Mouse (Mus musculus) inflammation-experienced regulatory T-cells, adult 16 weeks (primary cell): ENCODE data around the gene Spata18. TPM values are rescaled to one million over a fixed set of nuclear protein-coding genes. Genes with fewer than 3 reads are reported as not detected.

ENCODE experiments used
- polyA plus RNA-seq: library from polyadenylated mRNA; unstranded; fragments of 100-300 nt; shearing (Covaris generic); gene quantifications from one replicate; pipeline ENCODE4 v1.2.1, GENCODE M21; 2017

The Spata18 gene
- not detected for polyA plus RNA-seq

GRCm38 (mm10) chr5:73651061-73651854, at the start of gene Spata18:
Spata18 (plus strand) TSS chr5:73651379.

DNA sequence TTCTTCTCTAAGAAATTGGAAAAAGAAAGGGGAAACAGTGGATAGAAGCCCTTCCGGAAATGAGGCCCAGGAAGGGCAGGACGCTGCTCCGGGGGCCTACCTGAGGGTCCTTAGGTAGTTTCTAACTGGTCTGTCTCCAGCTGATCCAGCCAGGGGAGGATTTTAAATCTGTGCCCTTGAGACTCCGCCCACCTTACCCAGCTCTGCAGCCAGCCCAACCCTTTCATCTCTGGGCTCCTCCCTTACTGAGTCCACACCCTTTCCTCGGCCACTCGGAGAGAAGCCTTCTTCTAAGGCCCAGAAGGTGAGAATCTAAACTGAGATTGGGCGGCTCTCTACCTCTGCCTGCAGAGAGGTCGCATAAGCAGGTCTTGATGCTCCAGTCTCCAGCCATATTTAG, 18.9 kb upstream of the Spata18 start, which contains the start of gene Lrrc66:
Gene Lrrc66, minus strand, starts transcription at position 236 of the 400 bp plus-strand sequence.

GRCm38 (mm10) chr5:73647261-73647900, 3.8 kb upstream of the Spata18 start, which contains the start of gene Sgcb:
Sgcb (minus strand) TSS chr5:73647790.

Other genes starting within 250 kb of the Spata18 start
- not detected for gene Cwh43, start 245.3 kb upstream of the Spata18 start, polyA plus RNA-seq
- 26.3 TPM for gene Dcun1d4, start 170.4 kb upstream of the Spata18 start, polyA plus RNA-seq
- 1.1 TPM for gene Lrrc66, start 18.9 kb upstream of the Spata18 start, polyA plus RNA-seq
- gene Sgcb, start 3.6 kb upstream of the Spata18 start, polyA plus RNA-seq, result 16.4 TPM